Mouse (Mus musculus): ENCODE measurements around the gene B4galnt1. TPM values are rescaled to one million over a fixed set of nuclear protein-coding genes. Genes with fewer than 3 reads are reported as not detected.
A peak's percentile ranks its signal among the peaks of the same experiment; 100 is the strongest.

Gene B4galnt1
- total and polyA plus RNA-seq, 3 experiments = 24.6 to 66.0 (median 65.8) TPM

DNA sequence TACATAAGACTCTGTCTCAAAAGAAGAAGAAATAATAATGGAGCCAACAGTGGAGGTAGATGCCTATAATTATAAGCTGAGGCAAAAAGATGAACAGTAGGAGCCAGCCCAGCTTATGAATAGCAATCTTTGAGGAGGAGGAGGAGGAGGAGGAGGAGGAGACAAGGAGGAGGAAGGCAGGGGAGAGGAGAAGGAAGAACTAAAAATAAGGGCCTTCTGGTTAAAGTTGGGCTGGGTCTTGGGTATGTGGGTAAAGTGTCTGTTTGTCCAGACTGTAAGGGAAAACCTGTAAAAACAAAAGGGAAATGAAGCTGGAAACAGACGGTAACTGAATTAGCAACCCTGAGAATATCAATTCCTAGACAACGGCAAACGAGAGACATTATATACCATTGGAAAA lies 43.0 kb upstream of the B4galnt1 start:
- TF ChIP-seq ZC3H11A (IDR thresholded peaks at IDR 0.05; ENCODE audit: low read depth, low read length) (no peak), SIN3A (IDR thresholded peaks at IDR 0.05; ENCODE audit: low read length) (peak; percentile 1; the same call in 1 of the 2 replicates), NELFE (IDR thresholded peaks at IDR 0.05; ENCODE audit: low read depth, low read length) (0 out of 2 replicates have a peak, but pooled peaks have one; percentile 4), ZMIZ1 (IDR thresholded peaks at IDR 0.05; ENCODE audit: low read depth, low read length) (peak; percentile 51; the same call in 1 of the 2 replicates)
- no peaks in the 10 kb centered on the region for H3K9me3 ChIP-seq (replicated peaks; ENCODE audit: insufficient read depth, low read length)
- peaks cover 6 to 22% of the 10 kb centered on the region in 2 experiments for H3K4me1 ChIP-seq (ENCODE audit: control insufficient read depth in 1 of 2, insufficient read depth in 2 of 2, low read length in 2 of 2)
- H3K79me2 ChIP-seq (ENCODE audit: control insufficient read depth, insufficient read depth, low read length, poor library complexity) = peaks cover 7% of the 10 kb centered on the region
- peak overlapping the region; percentile 65 for H3K27ac ChIP-seq (ENCODE audit: control insufficient read depth, low read depth, low read length)
- peak; percentile 51 for DNase-seq (ENCODE audit: low read depth, low spot score)
- peak overlapping the region; percentile 58 for H3K9ac ChIP-seq (ENCODE audit: control insufficient read depth, low read depth, low read length, poor library complexity, severe bottlenecking)
- H3K4me3 ChIP-seq (ENCODE audit: control insufficient read depth in 1 of 2, insufficient read depth in 1 of 2, low read depth in 2 of 2, low read length in 2 of 2) = peak overlapping the region; percentile 50 to 62
- H3K36me3 ChIP-seq (ENCODE audit: control insufficient read depth in 1 of 2, insufficient read depth in 2 of 2, low read length in 2 of 2) = peaks cover 0 to 18% of the 10 kb centered on the region in 2 experiments; a peak in 2 of 4 replicates
- H3K27me3 ChIP-seq (ENCODE audit: control insufficient read depth in 1 of 2, insufficient read depth in 2 of 2, low read length in 2 of 2) = no peaks in the 10 kb centered on the region

DNA sequence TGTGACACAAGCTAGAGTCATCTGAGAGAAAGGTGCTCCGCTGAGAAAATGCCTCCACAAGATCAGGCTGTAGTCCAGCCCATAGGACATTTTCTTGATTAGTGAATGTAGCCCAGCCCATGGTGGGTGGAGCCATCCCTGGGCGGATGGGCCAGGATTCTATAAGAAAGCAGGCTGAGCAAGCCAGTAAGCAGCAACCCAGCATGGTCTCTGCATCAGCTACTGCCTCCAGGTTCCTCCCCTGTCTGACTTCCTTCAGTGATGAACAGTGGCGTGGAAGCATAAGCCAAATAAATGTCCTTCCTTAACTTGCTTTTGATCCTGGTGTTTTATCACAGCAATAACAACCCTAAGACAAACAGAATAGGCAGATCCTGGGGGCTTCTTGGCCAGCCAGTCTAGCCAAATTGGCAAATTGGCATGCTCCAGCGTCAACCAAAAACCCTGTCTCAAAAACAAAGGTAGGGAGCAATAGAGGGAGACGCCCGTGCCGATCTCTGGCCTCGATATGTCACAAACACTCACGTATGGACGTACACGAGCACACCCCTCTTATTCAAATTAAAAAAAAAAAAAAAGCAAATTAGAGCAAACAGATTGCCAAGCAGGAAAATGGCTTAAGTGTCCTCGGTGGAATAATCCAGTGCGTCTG lies 42.1 kb upstream of the B4galnt1 start:
- Histone ChIP-seq H3K36me3 (ENCODE audit: control insufficient read depth in 1 of 2, insufficient read depth in 2 of 2, low read length in 2 of 2) (peaks cover 0 to 23% of the 10 kb centered on the region in 2 experiments; a peak in 2 of 4 replicates), H3K4me1 (ENCODE audit: control insufficient read depth in 1 of 2, insufficient read depth in 2 of 2, low read length in 2 of 2) (peaks cover 6 to 28% of the 10 kb centered on the region in 2 experiments), H3K27ac (ENCODE audit: control insufficient read depth, low read depth, low read length) (peak overlapping the region; percentile 65), H3K4me3 (ENCODE audit: control insufficient read depth in 1 of 2, insufficient read depth in 1 of 2, low read depth in 2 of 2, low read length in 2 of 2) (peak overlapping the region; percentile 50 to 62), H3K9ac (ENCODE audit: control insufficient read depth, low read depth, low read length, poor library complexity, severe bottlenecking) (peak overlapping the region; percentile 58), H3K79me2 (ENCODE audit: control insufficient read depth, insufficient read depth, low read length, poor library complexity) (peaks cover 7% of the 10 kb centered on the region), H3K9me3 (replicated peaks; ENCODE audit: insufficient read depth, low read length) (no peaks in the 10 kb centered on the region), H3K27me3 (ENCODE audit: control insufficient read depth in 1 of 2, insufficient read depth in 2 of 2, low read length in 2 of 2) (no peaks in the 10 kb centered on the region)
- DNase-seq (ENCODE audit: low read depth, low spot score) = peak; percentile 90
- TF ChIP-seq TBP (IDR thresholded peaks at IDR 0.05; ENCODE audit: low read depth, low read length) (peak; percentile 96), MYC (IDR thresholded peaks at IDR 0.05; ENCODE audit: low read depth, low read length) (peak; percentile 31; the same call in 1 of the 2 replicates), SMC3 (IDR thresholded peaks at IDR 0.05; ENCODE audit: low read depth, low read length) (no peak), UBTF (IDR thresholded peaks at IDR 0.05; ENCODE audit: borderline replicate concordance, insufficient read depth, low read depth, low read length) (no peak), NRF1 (IDR thresholded peaks at IDR 0.05; ENCODE audit: insufficient read depth, low read depth, low read length, poor library complexity, severe bottlenecking) (no peak), RCOR1 (IDR thresholded peaks at IDR 0.05; ENCODE audit: low read depth, low read length) (no peak), JUND (IDR thresholded peaks at IDR 0.05; ENCODE audit: low read depth, low read length) (no peak), POLR2AphosphoS2 (IDR thresholded peaks at IDR 0.05; ENCODE audit: low read length) (peak; percentile 72), GATA1 (IDR thresholded peaks at IDR 0.05; ENCODE audit: low read depth, low read length) (no peak), MAX (IDR thresholded peaks at IDR 0.05; ENCODE audit: low read length) (no peak; the same call in 1 of the 2 replicates), HCFC1 (IDR thresholded peaks at IDR 0.05; ENCODE audit: low read depth, low read length) (no peak), POLR2AphosphoS5 (IDR thresholded peaks at IDR 0.05; ENCODE audit: borderline replicate concordance, low read depth, low read length) (no peak; the same call in 1 of the 2 replicates), NELFE (IDR thresholded peaks at IDR 0.05; ENCODE audit: low read depth, low read length) (peak; percentile 76), USF1 (IDR thresholded peaks at IDR 0.05; ENCODE audit: low read depth, low read length) (0 out of 2 replicates have a peak, but pooled peaks have one; percentile 15), MXI1 (IDR thresholded peaks at IDR 0.05; ENCODE audit: low read depth, low read length) (peak; percentile 67), POLR2A (IDR thresholded peaks at IDR 0.05; ENCODE audit: control insufficient read depth in 1 of 2, insufficient read depth in 1 of 2, low read depth in 1 of 2, low read length in 2 of 2, poor library complexity in 1 of 2) (peak in 1 of 2 experiments; percentile 88; a peak in 2 of 4 replicates), ELF1 (IDR thresholded peaks at IDR 0.05; ENCODE audit: low read depth, low read length) (no peak), MEF2A (IDR thresholded peaks at IDR 0.05; ENCODE audit: extremely low read depth, insufficient replicate concordance, low read depth, low read length, poor library complexity, severe bottlenecking) (no peak), EP300 (IDR thresholded peaks at IDR 0.05; ENCODE audit: low read depth in 1 of 2, low read length in 2 of 2) (no peak), TCF12 (IDR thresholded peaks at IDR 0.05; ENCODE audit: low read depth, low read length) (peak; percentile 53), MYB (IDR thresholded peaks at IDR 0.05; ENCODE audit: low read depth, low read length) (no peak), ZNF384 (IDR thresholded peaks at IDR 0.05; ENCODE audit: low read depth, low read length) (peak; percentile 59), MAFK (IDR thresholded peaks at IDR 0.05; ENCODE audit: borderline replicate concordance, low read depth, low read length) (no peak), USF2 (IDR thresholded peaks at IDR 0.05; ENCODE audit: borderline replicate concordance in 1 of 2, insufficient read depth in 1 of 2, low read depth in 1 of 2, low read length in 2 of 2) (no peak), ETS1 (IDR thresholded peaks at IDR 0.05; ENCODE audit: low read depth, low read length) (peak; percentile 46; the same call in 1 of the 2 replicates), MAZ (IDR thresholded peaks at IDR 0.05; ENCODE audit: low read depth, low read length) (0 out of 2 replicates have a peak, but pooled peaks have one; percentile 36)

Measured in MEL (cell line).